Mouse (Mus musculus) adrenal gland, adult (tissue): ENCODE data around the gene Prss28.

Experiments used
- DNase-seq, 2 experiments: peaks; one replicate each; pipeline ENCODE4 v3.0.0; 2022 to 2023; ENCODE audit warnings: low spot score in 1 of 2; ENCODE audit not compliant: inconsistent age in 2 of 2

Prss28 gene

DNA sequence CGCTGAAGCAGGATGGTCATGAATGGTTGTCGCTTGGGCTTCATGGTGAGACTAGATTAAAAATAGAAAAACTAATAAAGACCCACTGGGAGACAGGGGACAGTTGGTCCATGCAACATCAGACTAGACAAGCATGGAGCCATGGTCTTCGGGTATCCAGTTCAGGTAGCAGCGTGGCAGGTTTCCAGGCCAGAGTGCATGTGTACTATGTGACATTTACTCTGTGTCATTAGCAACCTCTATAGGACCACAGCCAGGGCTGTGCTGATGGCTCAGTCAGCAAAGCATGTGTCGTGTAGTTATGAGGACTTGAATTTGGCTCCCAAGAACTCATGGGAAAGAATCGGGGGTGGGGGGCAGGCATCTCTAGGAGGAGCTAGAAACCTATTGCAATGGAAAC, 31.6 kb downstream of the Prss28 start:
- no peak for DNase-seq

DNA sequence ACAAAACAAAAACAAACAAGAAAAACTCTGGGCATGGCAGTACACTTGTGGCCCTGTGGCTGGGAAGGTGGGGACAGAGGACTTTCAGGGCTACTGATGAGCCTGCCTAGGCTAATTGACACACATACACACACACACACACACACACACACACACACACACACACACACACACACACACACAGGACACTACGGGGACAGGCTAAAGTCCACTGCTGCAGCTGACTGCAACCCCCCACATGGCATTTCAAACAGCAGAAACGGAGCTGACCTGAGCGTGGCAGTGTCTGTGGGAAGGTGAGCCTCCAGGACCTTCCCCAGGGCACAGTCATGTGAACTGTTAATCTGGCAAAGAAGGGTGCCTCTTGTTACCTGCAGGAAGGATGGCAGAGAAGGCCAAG, 33.0 kb downstream of the Prss28 start:
- no peak for DNase-seq

DNA sequence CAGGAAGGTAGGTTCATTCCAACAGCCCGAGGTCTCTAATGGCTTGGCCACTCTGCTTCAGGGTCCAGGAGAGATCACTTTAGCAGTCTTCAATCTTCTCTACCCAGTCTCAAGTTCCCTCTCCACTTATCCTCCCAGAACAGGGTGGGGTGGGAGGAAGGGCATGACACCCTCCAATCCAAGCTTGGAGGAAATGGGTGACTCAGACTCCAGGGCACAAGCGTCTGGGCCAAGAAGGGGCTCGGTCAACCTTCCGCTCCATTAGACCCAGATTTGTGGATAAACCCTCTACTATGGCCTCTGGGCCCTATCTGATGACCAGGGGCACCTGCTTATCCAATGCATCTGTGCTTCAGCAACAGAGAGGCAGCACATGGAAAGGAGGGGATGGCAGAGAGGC, 37.0 kb downstream of the Prss28 start, which contains the start of gene Tpsab1:
Tpsab1 (minus strand) TSS at position 101 of the 400 bp plus-strand sequence.
- no peak for DNase-seq

DNA sequence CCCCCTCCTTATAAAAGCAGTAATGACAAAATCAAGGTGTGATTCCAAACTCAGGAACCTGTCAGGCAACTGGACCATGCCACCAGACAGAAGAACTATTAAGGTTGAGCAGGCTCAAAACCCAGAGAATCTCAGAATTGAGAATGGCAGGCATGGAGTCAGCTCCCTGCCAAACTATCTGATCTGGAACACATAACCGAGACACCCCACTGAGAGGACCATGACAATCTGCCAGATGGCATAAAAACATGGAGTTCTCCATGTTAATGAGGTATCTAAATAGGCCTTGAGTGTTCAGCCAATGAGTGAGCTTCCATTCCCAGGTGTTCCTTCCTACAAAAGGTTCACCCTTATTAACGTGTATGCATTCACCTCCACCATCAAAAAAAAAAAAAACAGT, 52.8 kb downstream of the Prss28 start:
- no peak for DNase-seq
